Mouse (Mus musculus): ENCODE results near the gene Ip6k1. TPM values are rescaled to one million over a fixed set of nuclear protein-coding genes. Genes with fewer than 3 reads are reported as not detected.

The Ip6k1 gene
- total and polyA plus RNA-seq, 3 experiments, result 31.8 to 59.1 (median 37.2) TPM

- Histone ChIP-seq H3K79me2 (ENCODE audit: control insufficient read depth, insufficient read depth, low read length, poor library complexity) (peaks cover 32% of the 10 kb centered on the region), H3K4me1 (ENCODE audit: control insufficient read depth in 1 of 2, insufficient read depth in 2 of 2, low read length in 2 of 2) (peaks cover 0 to 6% of the 10 kb centered on the region in 2 experiments; a peak in 1 of 4 replicates), H3K4me3 (ENCODE audit: control insufficient read depth in 1 of 2, insufficient read depth in 1 of 2, low read depth in 2 of 2, low read length in 2 of 2) (no peak overlapping the region), H3K27ac (ENCODE audit: control insufficient read depth, low read depth, low read length) (no peak overlapping the region), H3K27me3 (ENCODE audit: control insufficient read depth in 1 of 2, insufficient read depth in 2 of 2, low read length in 2 of 2) (no peaks in the 10 kb centered on the region), H3K36me3 (ENCODE audit: control insufficient read depth in 1 of 2, insufficient read depth in 2 of 2, low read length in 2 of 2) (peaks cover 12 to 18% of the 10 kb centered on the region in 2 experiments), H3K9me3 (replicated peaks; ENCODE audit: insufficient read depth, low read length) (no peaks in the 10 kb centered on the region), H3K9ac (ENCODE audit: control insufficient read depth, low read depth, low read length, poor library complexity, severe bottlenecking) (no peak overlapping the region)
- TF ChIP-seq CHD1 (IDR thresholded peaks at IDR 0.05; ENCODE audit: low read depth, low read length) (no peak), GATA1 (IDR thresholded peaks at IDR 0.05; ENCODE audit: low read depth, low read length) (no peak), E2F4 (IDR thresholded peaks at IDR 0.05; ENCODE audit: borderline replicate concordance, low read depth, low read length) (no peak), ZMIZ1 (IDR thresholded peaks at IDR 0.05; ENCODE audit: low read depth, low read length) (no peak)
- DNase-seq (ENCODE audit: low read depth, low spot score), result no peak
Observed at GRCm38 (mm10) chr9:107955613-107956289, 46.5 kb upstream of the Ip6k1 start.

- Histone ChIP-seq H3K36me3 (ENCODE audit: control insufficient read depth in 1 of 2, insufficient read depth in 2 of 2, low read length in 2 of 2) (peaks cover 7 to 18% of the 10 kb centered on the region in 2 experiments), H3K27ac (ENCODE audit: control insufficient read depth, low read depth, low read length) (no peak overlapping the region), H3K4me1 (ENCODE audit: control insufficient read depth in 1 of 2, insufficient read depth in 2 of 2, low read length in 2 of 2) (no peaks in the 10 kb centered on the region; a peak in 1 of 4 replicates), H3K4me3 (ENCODE audit: control insufficient read depth in 1 of 2, insufficient read depth in 1 of 2, low read depth in 2 of 2, low read length in 2 of 2) (no peak overlapping the region), H3K9ac (ENCODE audit: control insufficient read depth, low read depth, low read length, poor library complexity, severe bottlenecking) (no peak overlapping the region), H3K79me2 (ENCODE audit: control insufficient read depth, insufficient read depth, low read length, poor library complexity) (peaks cover 19% of the 10 kb centered on the region), H3K27me3 (ENCODE audit: control insufficient read depth in 1 of 2, insufficient read depth in 2 of 2, low read length in 2 of 2) (no peaks in the 10 kb centered on the region), H3K9me3 (replicated peaks; ENCODE audit: insufficient read depth, low read length) (no peaks in the 10 kb centered on the region)
- DNase-seq (ENCODE audit: low read depth, low spot score), result no peak
- no peak for TF ChIP-seq CHD1 (IDR thresholded peaks at IDR 0.05; ENCODE audit: low read depth, low read length)
- TF ChIP-seq RCOR1 (IDR thresholded peaks at IDR 0.05; ENCODE audit: low read depth, low read length), result no peak
- TF ChIP-seq ZC3H11A (IDR thresholded peaks at IDR 0.05; ENCODE audit: low read depth, low read length), result no peak
Observed at GRCm38 (mm10) chr9:107957141-107957540, 45.2 kb upstream of the Ip6k1 start.

GRCm38 (mm10) chr9:107959896-107960295 is 42.4 kb upstream of the Ip6k1 start:
- no peaks in the 10 kb centered on the region for H3K27me3 ChIP-seq (ENCODE audit: control insufficient read depth in 1 of 2, insufficient read depth in 2 of 2, low read length in 2 of 2)
- no peak for DNase-seq (ENCODE audit: low read depth, low spot score)
- no peaks in the 10 kb centered on the region for H3K4me1 ChIP-seq (ENCODE audit: control insufficient read depth in 1 of 2, insufficient read depth in 2 of 2, low read length in 2 of 2)
- peaks cover 0 to 20% of the 10 kb centered on the region in 2 experiments; a peak in 2 of 4 replicates for H3K36me3 ChIP-seq (ENCODE audit: control insufficient read depth in 1 of 2, insufficient read depth in 2 of 2, low read length in 2 of 2)
- no peak overlapping the region for H3K9ac ChIP-seq (ENCODE audit: control insufficient read depth, low read depth, low read length, poor library complexity, severe bottlenecking)
- no peak overlapping the region for H3K27ac ChIP-seq (ENCODE audit: control insufficient read depth, low read depth, low read length)
- TF ChIP-seq NELFE (IDR thresholded peaks at IDR 0.05; ENCODE audit: low read depth, low read length) (no peak), JUND (IDR thresholded peaks at IDR 0.05; ENCODE audit: low read depth, low read length) (no peak), ELF1 (IDR thresholded peaks at IDR 0.05; ENCODE audit: low read depth, low read length) (no peak)
- no peak overlapping the region for H3K4me3 ChIP-seq (ENCODE audit: control insufficient read depth in 1 of 2, insufficient read depth in 1 of 2, low read depth in 2 of 2, low read length in 2 of 2)
- peaks cover 2% of the 10 kb centered on the region; the same call in 1 of the 2 replicates for H3K79me2 ChIP-seq (ENCODE audit: control insufficient read depth, insufficient read depth, low read length, poor library complexity)
- no peaks in the 10 kb centered on the region for H3K9me3 ChIP-seq (replicated peaks; ENCODE audit: insufficient read depth, low read length)

All from MEL (cell line).